Mouse (Mus musculus) neural tube, embryonic 11.5 days (tissue): ENCODE measurements around the gene Arhgef2. TPM values are rescaled to one million over a fixed set of nuclear protein-coding genes. Genes with fewer than 3 reads are reported as not detected.
"Not testable (repeated sequence)": the region's sequence is repeated elsewhere in the genome, so short reads cannot be mapped to it uniquely, and the experiment has no call there.

Experiments used
- ATAC-seq: fragments of 200-750 bp; cut with Nextera tagmentation; 2 replicates; pipeline ENCODE4 v1.8.0; 2017; ENCODE audit warnings: moderate number of reproducible peaks, mild to moderate bottlenecking, moderate TSS enrichment, moderate library complexity; ENCODE audit not compliant: insufficient read depth, low FRiP score, low TSS enrichment
- DNase-seq: peaks from one replicate; pipeline ENCODE4 v3.0.0-alpha.2; 2015; ENCODE audit warnings: low spot score
- H3K27ac ChIP-seq: fragments of 300-500 bp; sonication (generic); 2 replicates; pipeline ENCODE4 v1.5.1; 2014; ENCODE audit warnings: low read depth, mild to moderate bottlenecking, low read length
- H3K27me3 ChIP-seq: fragments of 300-500 bp; sonication (generic); 2 replicates; pipeline ENCODE4 v1.6.1; 2014; ENCODE audit warnings: mild to moderate bottlenecking, low read length, mixed read lengths; ENCODE audit not compliant: control insufficient read depth, insufficient read depth
- H3K36me3 ChIP-seq: fragments of 300-500 bp; sonication (generic); 2 replicates; pipeline ENCODE4 v1.6.1; 2014; ENCODE audit warnings: mild to moderate bottlenecking, low read length, moderate library complexity, mixed read lengths; ENCODE audit not compliant: control insufficient read depth, insufficient read depth
- H3K4me1 ChIP-seq: fragments of 300-500 bp; sonication (generic); 2 replicates; pipeline ENCODE4 v1.6.1; 2014; ENCODE audit warnings: low read length, mixed read lengths; ENCODE audit not compliant: control insufficient read depth, insufficient read depth
- H3K4me2 ChIP-seq: fragments of 300-500 bp; sonication (generic); 2 replicates; pipeline ENCODE4 v1.6.1; 2014; ENCODE audit warnings: low read depth, mild to moderate bottlenecking, moderate library complexity
- H3K4me3 ChIP-seq: fragments of 300-500 bp; sonication (generic); 2 replicates; pipeline ENCODE4 v1.5.1; 2014; ENCODE audit warnings: low read depth, low read length
- H3K9ac ChIP-seq: fragments of 300-500 bp; sonication (generic); 2 replicates; pipeline ENCODE4 v1.6.1; 2014; ENCODE audit warnings: mild to moderate bottlenecking, low read length
- H3K9me3 ChIP-seq: fragments of 300-500 bp; sonication (generic); 2 replicates; pipeline ENCODE4 v1.6.1; 2016; ENCODE audit warnings: low read length; ENCODE audit not compliant: control insufficient read depth
- whole genome bisulfite sequencing: fragments of 180-500 bp; shearing (Covaris S2); extraction: QIAGEN DNeasy Blood & Tissue Kit; methylation state at CpG from one replicate; pipeline ENCODE4 v1.1.7; 2014; 5-methylcytosine and 5-hydroxymethylcytosine counted together
- polyA plus RNA-seq: library from polyadenylated mRNA; unstranded; fragments of >200 nt; fragmentation: Nextera tagmentation; extraction: Ambion mirVana; gene quantifications from 2 replicates; pipeline ENCODE4 v1.2.1, GENCODE M21; 2014

The Arhgef2 gene
- polyA plus RNA-seq, 1 experiment from 2014 or later, result 145 TPM

DNA sequence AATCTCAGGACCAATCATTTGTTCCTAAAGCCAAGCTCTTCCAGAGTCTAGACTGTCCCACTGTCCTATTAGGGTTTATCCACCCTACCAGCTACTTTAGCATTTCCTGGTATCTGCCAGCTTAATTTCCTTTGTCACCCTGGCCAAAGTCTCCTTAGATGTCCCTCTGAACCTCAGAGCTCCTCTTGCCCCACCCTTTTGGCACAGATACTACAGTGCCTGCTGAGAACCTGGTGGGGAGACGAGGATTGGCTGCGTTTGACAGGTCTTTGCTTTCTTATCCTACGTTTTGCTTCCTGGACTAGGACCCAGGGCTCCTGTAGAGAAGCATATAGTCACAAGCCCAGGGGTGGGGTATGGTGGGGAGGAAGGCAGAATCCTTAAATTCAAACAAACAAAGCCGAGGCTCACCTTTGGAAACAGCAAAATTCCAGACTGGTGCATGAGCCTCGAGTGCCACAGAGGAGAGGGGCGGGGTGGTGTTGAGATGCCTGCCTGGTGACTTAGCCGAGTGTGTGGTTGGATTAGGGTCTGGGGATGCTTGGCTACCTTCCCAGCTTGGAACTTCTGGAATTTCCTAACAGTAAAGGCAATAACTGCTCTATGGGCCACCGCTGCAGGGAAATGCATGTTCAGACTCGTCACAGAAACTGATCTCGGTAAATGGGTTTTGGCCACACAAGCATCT, 11.7 kb upstream of the Arhgef2 start:
- H3K27me3 ChIP-seq, result no peaks in the 10 kb centered on the region
- WGBS, result 66% methylated on average over 10 of the region's 10 CpGs
- no peak overlapping the region for H3K4me3 ChIP-seq
- no peak overlapping the region for H3K9ac ChIP-seq
- peaks cover 2% of the 10 kb centered on the region; the same call in 1 of the 2 replicates for H3K4me1 ChIP-seq
- no peaks in the 10 kb centered on the region for H3K9me3 ChIP-seq
- H3K36me3 ChIP-seq, result no peaks in the 10 kb centered on the region
- no peak overlapping the region for H3K4me2 ChIP-seq
- ATAC-seq (no peak), DNase-seq (no peak)
- H3K27ac ChIP-seq, result no peak overlapping the region

DNA sequence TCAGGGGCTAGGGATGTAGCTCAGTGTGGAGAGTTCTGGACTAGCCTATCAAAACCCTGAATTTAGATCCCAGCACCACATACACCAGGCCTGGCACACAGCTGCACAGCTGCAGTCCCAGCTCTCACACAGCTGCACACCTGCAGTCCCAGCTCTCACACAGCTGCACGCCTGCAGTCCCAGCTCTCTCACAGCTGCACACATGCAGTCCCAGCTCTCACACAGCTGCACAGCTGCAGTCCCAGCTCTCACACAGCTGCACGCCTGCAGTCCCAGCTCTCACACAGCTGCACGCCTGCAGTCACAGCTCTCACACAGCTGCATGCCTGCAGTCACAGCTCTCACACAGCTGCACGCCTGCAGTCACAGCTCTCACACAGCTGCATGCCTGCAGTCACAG, 9.2 kb upstream of the Arhgef2 start:
- ATAC-seq, H3K4me1 ChIP-seq, H3K27me3 ChIP-seq, H3K36me3 ChIP-seq, H3K27ac ChIP-seq, H3K9me3 ChIP-seq, DNase-seq, H3K9ac ChIP-seq, H3K4me3 ChIP-seq, H3K4me2 ChIP-seq: not testable (repeated sequence)
- 82% methylated on average over 4 of the region's 4 CpGs for WGBS

DNA sequence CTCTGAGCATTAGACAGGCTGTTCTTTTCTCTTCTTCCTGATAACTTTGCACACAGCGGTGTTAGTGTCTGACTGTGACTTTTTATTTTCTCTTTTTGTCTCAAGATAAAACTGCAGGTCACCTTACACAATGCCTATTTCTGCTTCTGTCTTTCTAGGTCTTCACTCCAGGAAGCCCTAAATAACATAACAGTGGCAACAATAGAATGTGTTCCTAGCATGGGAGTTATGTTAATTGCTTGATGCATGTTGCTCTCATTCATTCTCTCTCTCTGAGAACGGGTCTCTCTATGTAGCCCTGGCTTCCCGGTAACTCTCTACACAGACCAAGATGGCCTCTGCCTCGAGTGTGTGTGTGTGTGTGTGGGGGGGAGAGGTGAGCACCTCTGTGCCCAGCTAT, 3.3 kb upstream of the Arhgef2 start:
- Histone ChIP-seq H3K4me3 (no peak overlapping the region), H3K9me3 (no peaks in the 10 kb centered on the region), H3K27me3 (no peaks in the 10 kb centered on the region), H3K27ac (no peak overlapping the region), H3K4me1 (no peaks in the 10 kb centered on the region), H3K36me3 (no peaks in the 10 kb centered on the region), H3K4me2 (no peak overlapping the region), H3K9ac (no peak overlapping the region)
- WGBS, result 81% methylated on average over 4 of the region's 4 CpGs
- ATAC-seq (no peak), DNase-seq (no peak)

DNA sequence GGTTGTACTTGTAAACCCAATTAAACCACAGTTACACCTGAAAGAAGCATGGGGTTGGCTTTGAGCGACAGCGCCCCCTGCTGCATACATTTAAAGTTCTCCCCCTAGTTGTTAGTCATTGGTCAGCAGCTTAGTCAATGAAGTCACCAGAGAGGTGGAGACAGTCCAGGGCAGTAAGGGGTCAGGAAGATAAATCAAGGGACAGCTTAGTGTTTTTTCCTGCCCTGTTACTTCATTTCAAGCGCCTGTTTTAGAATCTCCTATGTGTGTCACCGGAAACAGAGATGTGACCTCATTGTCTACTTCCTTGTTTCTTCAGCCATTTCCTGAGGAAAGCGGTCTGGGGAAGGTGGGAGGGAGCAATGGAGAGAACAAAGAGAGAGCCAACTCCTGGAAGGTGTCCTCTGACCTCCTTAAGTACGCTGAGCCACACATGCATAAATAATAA, 2.0 kb upstream of the Arhgef2 start:
- no peaks in the 10 kb centered on the region for H3K36me3 ChIP-seq
- H3K27me3 ChIP-seq, result no peaks in the 10 kb centered on the region
- no peak overlapping the region for H3K4me3 ChIP-seq
- H3K9ac ChIP-seq, result no peak overlapping the region
- H3K9me3 ChIP-seq, result no peaks in the 10 kb centered on the region
- WGBS, result 24% methylated on average over 6 of the region's 6 CpGs
- ATAC-seq (no peak), DNase-seq (no peak)
- no peaks in the 10 kb centered on the region; the same call in 1 of the 2 replicates for H3K4me1 ChIP-seq
- H3K4me2 ChIP-seq, result no peak overlapping the region
- H3K27ac ChIP-seq, result no peak overlapping the region

DNA sequence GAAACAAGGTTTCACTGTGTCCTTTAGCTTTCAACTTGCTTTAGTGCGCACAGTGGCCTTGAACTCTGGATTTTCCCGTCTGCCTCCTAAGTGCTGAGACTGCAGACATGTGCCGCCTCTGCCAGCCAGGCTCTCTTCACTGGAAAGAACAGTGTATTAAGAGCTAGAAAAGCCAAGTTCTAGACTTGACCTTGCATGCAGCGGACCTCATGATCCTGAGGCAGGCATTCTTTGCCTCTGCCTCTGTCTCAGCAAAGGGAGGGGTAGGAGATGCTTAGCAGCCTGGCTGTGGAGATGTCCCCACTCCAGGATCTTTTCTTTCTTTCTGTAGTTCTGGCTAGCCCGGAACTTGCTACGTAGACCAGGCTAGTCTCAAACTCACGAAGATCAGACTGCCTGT, 903 bp upstream of the Arhgef2 start:
- H3K4me3 ChIP-seq, result no peak overlapping the region
- H3K4me2 ChIP-seq, result no peak overlapping the region
- H3K9ac ChIP-seq, result no peak overlapping the region
- no peaks in the 10 kb centered on the region for H3K36me3 ChIP-seq
- no peak overlapping the region for H3K27ac ChIP-seq
- H3K4me1 ChIP-seq, result no peaks in the 10 kb centered on the region; the same call in 1 of the 2 replicates
- no peaks in the 10 kb centered on the region for H3K27me3 ChIP-seq
- ATAC-seq (no peak), DNase-seq (no peak)
- no peaks in the 10 kb centered on the region for H3K9me3 ChIP-seq
- WGBS, result 93% methylated on average over 7 of the region's 7 CpGs

DNA sequence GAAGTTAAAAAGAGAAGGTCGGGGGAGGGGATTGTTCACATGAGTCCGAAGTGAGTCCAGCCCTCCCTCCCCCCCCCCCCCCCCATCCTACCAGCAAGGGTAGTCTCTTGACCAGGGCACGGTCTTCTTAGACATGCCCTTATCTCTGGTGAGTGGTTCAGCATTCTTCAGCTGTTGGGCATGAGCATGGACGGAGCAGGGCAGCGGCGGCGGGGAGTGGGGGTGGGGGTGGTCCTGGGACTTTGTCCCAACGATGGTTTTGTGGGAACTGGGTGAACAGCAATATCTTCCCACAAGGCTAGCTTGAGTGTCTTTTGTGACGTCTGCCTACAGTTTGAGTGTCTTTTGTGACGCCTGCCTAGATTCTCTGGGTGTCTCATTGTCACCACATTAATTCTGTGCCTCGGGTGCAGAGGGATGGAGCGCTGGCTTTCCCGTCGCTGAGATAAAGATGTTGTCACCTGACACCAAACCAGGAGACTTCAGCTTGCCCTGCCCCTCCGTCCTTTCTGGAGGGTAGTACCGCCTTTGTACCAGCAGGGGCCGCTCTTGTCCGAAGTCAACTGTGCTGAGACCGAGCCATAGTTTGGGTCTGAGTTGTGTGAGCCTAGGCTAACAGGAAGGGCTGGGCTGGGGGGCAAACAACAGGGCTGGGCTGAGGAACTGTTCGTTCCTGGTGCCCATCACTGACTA, 1.4 kb downstream of the Arhgef2 start:
- Histone ChIP-seq H3K4me3 (peak overlapping the region; percentile 27), H3K4me2 (peak overlapping the region; percentile 46), H3K27ac (no peak overlapping the region), H3K36me3 (no peaks in the 10 kb centered on the region), H3K4me1 (no peaks in the 10 kb centered on the region; the same call in 1 of the 2 replicates), H3K9ac (peak overlapping the region; percentile 24), H3K27me3 (no peaks in the 10 kb centered on the region), H3K9me3 (no peaks in the 10 kb centered on the region)
- ATAC-seq (peak; percentile 85), DNase-seq (peak; percentile 93)
- under 1% methylated on average over 20 of the region's 20 CpGs for WGBS

DNA sequence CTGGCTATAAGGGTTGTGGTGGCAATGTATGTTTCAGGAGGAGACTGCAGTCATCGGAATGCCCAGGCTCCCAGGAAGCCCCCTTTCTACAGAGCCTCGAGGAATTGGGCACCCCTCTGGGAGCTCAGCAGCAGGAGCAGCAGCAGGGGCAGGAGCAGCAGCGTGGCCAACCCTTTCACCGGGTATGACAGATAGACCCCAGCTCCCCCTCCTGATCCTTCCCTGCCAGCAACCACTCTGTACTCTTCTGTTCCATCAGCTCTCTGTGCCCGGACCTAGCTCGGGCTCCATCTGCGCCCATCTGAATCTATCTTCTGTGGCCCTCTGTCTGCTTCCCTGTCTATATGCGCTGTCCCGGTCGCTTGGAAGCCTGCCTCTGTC, 2.0 kb downstream of the Arhgef2 start:
- WGBS, result 26% methylated on average over 10 of the region's 10 CpGs
- peak overlapping the region; percentile 46 for H3K4me2 ChIP-seq
- peak; percentile 63 for ATAC-seq
- no peaks in the 10 kb centered on the region for H3K9me3 ChIP-seq
- no peak for DNase-seq
- H3K27ac ChIP-seq, result no peak overlapping the region
- H3K4me3 ChIP-seq, result peak overlapping the region; percentile 27
- no peaks in the 10 kb centered on the region for H3K27me3 ChIP-seq
- no peaks in the 10 kb centered on the region; the same call in 1 of the 2 replicates for H3K4me1 ChIP-seq
- peak overlapping the region; percentile 24 for H3K9ac ChIP-seq
- no peaks in the 10 kb centered on the region for H3K36me3 ChIP-seq

DNA sequence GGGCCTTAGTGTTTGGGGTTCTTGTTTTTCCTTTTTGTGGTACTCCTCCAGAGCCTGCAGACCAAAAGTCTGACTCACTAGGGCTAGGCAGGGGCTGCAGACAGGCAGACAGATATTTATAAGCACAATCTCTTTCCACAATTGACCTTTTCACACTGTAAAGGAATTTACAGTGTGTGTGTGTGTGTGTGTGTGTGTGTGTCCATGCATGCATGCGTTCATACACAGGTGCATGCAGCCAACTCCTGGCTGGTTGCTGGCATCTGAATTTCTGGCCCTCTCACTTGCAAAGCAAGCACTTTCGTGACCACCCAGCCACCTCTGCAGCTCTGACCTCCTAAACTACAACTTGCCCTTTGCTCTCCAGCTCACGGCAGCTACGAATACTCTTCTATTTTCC, 3.3 kb downstream of the Arhgef2 start:
- Histone ChIP-seq H3K4me2 (no peak overlapping the region), H3K9me3 (no peaks in the 10 kb centered on the region), H3K36me3 (no peaks in the 10 kb centered on the region), H3K27ac (no peak overlapping the region), H3K9ac (no peak overlapping the region), H3K27me3 (no peaks in the 10 kb centered on the region), H3K4me1 (no peaks in the 10 kb centered on the region; the same call in 1 of the 2 replicates), H3K4me3 (no peak overlapping the region)
- WGBS, result 78% methylated on average over 4 of the region's 4 CpGs
- ATAC-seq (no peak), DNase-seq (no peak)

DNA sequence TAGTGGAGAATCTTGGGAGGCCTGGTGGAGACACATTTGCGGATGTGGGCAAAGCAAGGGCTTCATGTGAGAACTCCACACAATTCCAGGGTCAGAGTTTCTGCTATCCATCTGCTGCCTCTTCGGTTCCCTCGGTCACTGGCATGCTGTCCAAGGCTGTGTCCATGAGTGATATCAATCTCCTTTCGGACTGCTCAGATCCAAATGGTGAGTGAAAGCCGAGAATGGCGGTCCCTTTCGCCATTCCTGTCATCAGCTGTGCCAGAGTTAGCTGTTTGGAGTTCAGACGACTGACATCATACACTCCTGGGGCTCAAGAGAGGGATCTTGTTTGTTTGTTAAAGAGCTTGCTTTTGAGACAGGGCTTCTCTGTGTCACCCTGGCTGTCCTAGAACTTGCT, 8.7 kb downstream of the Arhgef2 start:
- no peak overlapping the region for H3K4me3 ChIP-seq
- H3K9ac ChIP-seq, result no peak overlapping the region
- no peaks in the 10 kb centered on the region for H3K36me3 ChIP-seq
- no peaks in the 10 kb centered on the region for H3K4me1 ChIP-seq
- no peak overlapping the region for H3K27ac ChIP-seq
- 83% methylated on average over 8 of the region's 8 CpGs for WGBS
- DNase-seq (no peak), ATAC-seq (no peak)
- no peaks in the 10 kb centered on the region for H3K9me3 ChIP-seq
- no peak overlapping the region for H3K4me2 ChIP-seq
- no peaks in the 10 kb centered on the region for H3K27me3 ChIP-seq
